Mouse (Mus musculus): ENCODE data around the gene Ifit1bl2. TPM values are rescaled to one million over a fixed set of nuclear protein-coding genes. Genes with fewer than 3 reads are reported as not detected.
"Not testable (repeated sequence)": the region's sequence is repeated elsewhere in the genome, so short reads cannot be mapped to it uniquely, and the experiment has no call there.

Ifit1bl2 gene
- polyA plus RNA-seq, 1 experiment = 0.42 TPM

DNA sequence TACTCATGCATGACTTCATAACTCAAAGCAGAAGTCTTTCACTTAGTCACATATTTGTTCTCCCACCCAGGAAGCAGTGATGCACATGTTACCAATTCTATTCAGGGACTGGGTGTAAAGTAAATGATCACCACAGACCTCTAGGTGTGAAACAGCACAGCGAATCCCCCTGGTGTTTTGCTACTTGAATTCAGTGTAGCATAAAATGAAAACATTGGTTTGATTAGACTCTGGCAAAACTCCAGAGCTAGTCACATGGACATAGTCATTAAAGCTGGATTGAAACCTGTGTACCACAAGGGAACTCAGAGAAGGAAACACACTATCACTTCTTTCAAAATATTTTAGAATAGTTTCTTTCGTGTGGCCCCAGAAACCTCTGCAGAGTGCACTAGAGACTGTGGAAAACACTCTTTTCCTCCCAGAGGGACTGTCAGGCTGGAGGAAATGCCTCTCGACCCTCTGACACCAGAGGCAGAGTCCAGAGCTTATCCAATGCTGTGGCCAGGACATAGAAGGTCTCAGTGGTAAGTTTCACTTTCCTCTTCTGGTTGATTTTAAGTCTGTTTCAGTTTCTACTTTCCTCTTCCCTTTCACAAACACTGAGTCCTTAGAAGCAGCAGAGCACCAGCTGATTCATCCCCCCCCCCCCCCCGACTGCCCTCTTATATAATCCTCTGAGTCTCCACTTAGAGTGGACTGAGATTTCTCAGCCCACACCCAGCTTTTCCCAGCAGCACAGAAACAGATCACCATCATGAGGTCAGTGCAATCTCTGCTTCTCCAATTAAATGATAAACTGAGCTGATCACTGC, 33.1 kb downstream of the Ifit1bl2 start, which contains the start of gene Ifit3b:
Ifit3b (plus strand) TSS at position 734 of the 815 bp plus-strand sequence.
- 5% methylated on average over 4 of the region's 4 CpGs for WGBS
- peak within 1 kb of the TSS; percentile 99 for H3K27ac ChIP-seq (ENCODE audit: insufficient read depth, low read depth, low read length)
- peak; percentile 82 for DNase-seq
- H3K36me3 ChIP-seq (ENCODE audit: control insufficient read depth, insufficient read depth, low read length); H3K4me1 ChIP-seq (ENCODE audit: control insufficient read depth, insufficient read depth, low read length); H3K27me3 ChIP-seq (replicated peaks; ENCODE audit: control insufficient read depth, insufficient read depth, low read length): not testable (repeated sequence)
- H3K4me3 ChIP-seq (ENCODE audit: insufficient read depth, low read depth, low read length) = peak within 1 kb of the TSS; percentile 31; the same call in 1 of the 2 replicates

DNA sequence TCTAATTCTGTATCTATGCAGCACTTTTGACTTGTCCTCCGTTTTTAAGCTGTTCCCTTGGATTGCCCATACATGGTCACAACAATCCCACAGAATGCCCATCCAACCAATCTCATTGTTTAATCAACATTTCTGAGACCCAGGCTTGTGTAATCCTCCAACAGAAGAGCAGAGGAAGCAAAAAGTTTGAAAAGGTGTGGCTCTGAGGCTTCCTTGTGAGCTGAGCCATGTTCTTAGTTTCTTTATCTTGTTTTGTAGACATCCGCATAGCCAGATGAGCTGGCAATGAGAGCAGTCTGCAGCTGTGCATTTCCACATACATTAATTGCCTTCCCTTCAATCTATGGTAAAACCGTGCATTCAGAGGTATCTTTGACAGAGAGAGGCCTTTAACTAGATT, 35.1 kb downstream of the Ifit1bl2 start:
- H3K4me1 ChIP-seq (ENCODE audit: control insufficient read depth, insufficient read depth, low read length) = peaks cover 3% of the 10 kb centered on the region; the same call in 1 of the 2 replicates
- no peaks in the 10 kb centered on the region; the same call in 1 of the 2 replicates for H3K27me3 ChIP-seq (replicated peaks; ENCODE audit: control insufficient read depth, insufficient read depth, low read length)
- TF ChIP-seq CTCF (conservative IDR thresholded peaks at IDR 0.05; ENCODE audit: insufficient read depth, insufficient read length, low read depth, low read length) (no peak), POLR2A (IDR thresholded peaks at IDR 0.05; ENCODE audit: low read depth, low read length) (no peak)
- no peak overlapping the region for H3K4me3 ChIP-seq (ENCODE audit: insufficient read depth, low read depth, low read length)
- no peak for DNase-seq
- no peak overlapping the region for H3K27ac ChIP-seq (ENCODE audit: insufficient read depth, low read depth, low read length)
- WGBS = 99% methylated on average over 3 of the region's 3 CpGs
- no peaks in the 10 kb centered on the region for H3K36me3 ChIP-seq (ENCODE audit: control insufficient read depth, insufficient read depth, low read length)

DNA sequence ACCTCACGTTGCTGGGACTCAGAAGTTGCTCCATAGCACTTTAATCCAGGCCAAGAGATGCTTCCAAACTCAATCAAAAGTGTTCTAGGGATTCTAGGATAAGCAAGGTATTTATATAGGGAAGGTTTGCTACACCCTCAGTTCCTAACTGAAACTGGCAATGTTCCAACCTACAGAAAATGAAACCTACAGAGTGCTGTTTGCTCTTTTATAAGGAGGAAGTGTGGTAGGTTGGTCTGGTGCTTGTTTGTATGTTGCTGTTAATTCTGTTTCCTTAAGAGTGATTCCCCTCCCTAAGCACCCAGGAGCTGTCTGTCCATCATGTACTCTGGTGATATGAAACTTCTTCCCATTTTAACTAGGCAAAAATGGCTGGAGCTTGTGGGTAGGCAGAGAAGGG, 38.7 kb downstream of the Ifit1bl2 start, which contains the start of gene Ifit1bl1:
Ifit1bl1 (minus strand) TSS at position 69 of the 400 bp plus-strand sequence.
- DNase-seq; H3K27me3 ChIP-seq (replicated peaks; ENCODE audit: control insufficient read depth, insufficient read depth, low read length); H3K4me3 ChIP-seq (ENCODE audit: insufficient read depth, low read depth, low read length); H3K27ac ChIP-seq (ENCODE audit: insufficient read depth, low read depth, low read length); H3K36me3 ChIP-seq (ENCODE audit: control insufficient read depth, insufficient read depth, low read length); H3K4me1 ChIP-seq (ENCODE audit: control insufficient read depth, insufficient read depth, low read length): not testable (repeated sequence)
- 74% methylated on average over 1 of the region's 1 CpGs for WGBS

DNA sequence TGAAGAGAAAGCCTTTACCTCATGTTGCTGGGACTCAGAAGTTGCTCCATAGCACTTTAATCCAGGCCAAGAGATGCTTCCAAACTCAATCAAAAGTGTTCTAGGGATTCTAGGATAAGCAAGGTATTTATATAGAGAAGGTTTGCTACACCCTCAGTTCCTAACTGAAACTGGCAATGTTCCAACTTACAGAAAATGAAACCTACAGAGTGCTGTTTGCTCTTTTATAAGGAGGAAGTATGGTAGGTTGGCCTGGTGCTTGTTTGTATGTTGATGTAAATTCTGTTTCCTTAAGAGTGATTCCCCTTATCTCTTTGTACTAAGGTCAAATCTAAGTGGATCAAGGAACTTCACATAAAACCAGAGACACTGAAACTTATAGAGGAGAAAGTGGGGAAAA, 41.3 kb downstream of the Ifit1bl2 start:
- H3K27ac ChIP-seq (ENCODE audit: insufficient read depth, low read depth, low read length); H3K4me3 ChIP-seq (ENCODE audit: insufficient read depth, low read depth, low read length); H3K27me3 ChIP-seq (replicated peaks; ENCODE audit: control insufficient read depth, insufficient read depth, low read length); H3K4me1 ChIP-seq (ENCODE audit: control insufficient read depth, insufficient read depth, low read length); H3K36me3 ChIP-seq (ENCODE audit: control insufficient read depth, insufficient read depth, low read length): not testable (repeated sequence)
- peak; percentile 34 for DNase-seq

DNA sequence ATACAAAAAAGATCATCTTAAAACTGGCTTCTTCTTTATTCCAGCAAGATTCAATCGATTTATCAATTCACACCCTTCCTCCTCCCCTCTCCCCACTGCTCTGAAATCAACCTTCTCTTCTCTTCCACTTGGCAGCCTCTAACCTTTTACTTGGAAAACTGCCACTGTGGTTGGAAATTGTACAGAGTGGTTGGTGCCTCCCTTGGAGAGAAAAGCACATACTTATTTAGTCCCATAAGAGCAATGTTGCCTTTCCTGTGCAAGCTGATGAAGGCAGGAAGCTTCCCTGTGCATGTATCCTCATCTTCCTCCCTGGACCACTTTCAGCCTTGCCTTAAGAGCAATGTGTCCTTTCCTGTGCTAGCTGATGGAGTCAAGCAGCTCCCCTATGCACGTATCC, 42.2 kb downstream of the Ifit1bl2 start:
- Histone ChIP-seq H3K4me1 (ENCODE audit: control insufficient read depth, insufficient read depth, low read length) (peaks cover 4% of the 10 kb centered on the region; the same call in 1 of the 2 replicates), H3K4me3 (ENCODE audit: insufficient read depth, low read depth, low read length) (no peak overlapping the region), H3K36me3 (ENCODE audit: control insufficient read depth, insufficient read depth, low read length) (no peaks in the 10 kb centered on the region), H3K27me3 (replicated peaks; ENCODE audit: control insufficient read depth, insufficient read depth, low read length) (no peaks in the 10 kb centered on the region), H3K27ac (ENCODE audit: insufficient read depth, low read depth, low read length) (no peak overlapping the region)
- WGBS = 65% methylated on average over 2 of the region's 2 CpGs
- TF ChIP-seq CTCF (conservative IDR thresholded peaks at IDR 0.05; ENCODE audit: insufficient read depth, insufficient read length, low read depth, low read length) (no peak), POLR2A (IDR thresholded peaks at IDR 0.05; ENCODE audit: low read depth, low read length) (no peak)
- DNase-seq = peak; percentile 86

DNA sequence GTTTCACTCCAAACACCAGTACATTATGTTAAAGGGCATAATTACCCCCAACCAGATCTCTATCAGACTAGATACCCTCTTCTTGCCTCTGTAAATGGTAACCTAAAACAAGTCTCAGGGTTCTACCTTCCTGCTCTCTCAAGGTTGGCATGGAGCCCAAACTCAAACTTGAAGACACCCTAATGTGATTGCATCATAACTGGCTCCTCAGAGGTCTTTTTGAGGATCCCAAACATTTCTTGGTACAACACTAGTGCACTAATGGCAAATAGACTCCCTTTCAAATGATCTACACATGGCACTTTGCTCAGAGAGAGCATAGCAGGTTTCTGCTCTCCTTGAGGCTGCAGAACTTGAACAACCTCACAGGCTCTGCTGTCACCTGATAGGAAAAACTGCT, 43.7 kb downstream of the Ifit1bl2 start:
- no peak for DNase-seq
- Histone ChIP-seq H3K27ac (ENCODE audit: insufficient read depth, low read depth, low read length) (no peak overlapping the region), H3K27me3 (replicated peaks; ENCODE audit: control insufficient read depth, insufficient read depth, low read length) (no peaks in the 10 kb centered on the region), H3K36me3 (ENCODE audit: control insufficient read depth, insufficient read depth, low read length) (no peaks in the 10 kb centered on the region), H3K4me1 (ENCODE audit: control insufficient read depth, insufficient read depth, low read length) (peaks cover 4% of the 10 kb centered on the region; the same call in 1 of the 2 replicates), H3K4me3 (ENCODE audit: insufficient read depth, low read depth, low read length) (no peak overlapping the region)
- TF ChIP-seq POLR2A (IDR thresholded peaks at IDR 0.05; ENCODE audit: low read depth, low read length) (no peak), CTCF (conservative IDR thresholded peaks at IDR 0.05; ENCODE audit: insufficient read depth, insufficient read length, low read depth, low read length) (no peak)

DNA sequence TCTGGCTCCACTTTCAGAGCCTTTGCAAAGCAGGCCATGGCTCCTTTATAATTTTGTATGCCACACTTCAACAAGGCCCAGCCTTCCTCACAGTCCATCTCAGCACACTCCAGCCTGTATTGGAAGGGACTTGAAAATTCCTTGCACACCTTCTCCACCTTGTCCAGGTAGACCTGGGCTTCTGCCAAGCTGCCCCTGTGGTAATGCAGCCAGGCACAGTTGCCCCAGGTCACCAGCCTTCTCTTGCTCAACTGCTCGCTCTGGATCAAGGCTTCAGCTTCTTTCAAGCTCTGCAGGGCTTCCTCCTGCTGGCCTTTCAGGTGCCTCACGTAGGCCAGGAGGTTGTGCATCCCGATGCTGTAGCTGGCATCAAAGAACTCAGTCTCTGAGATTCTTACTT, 46.0 kb downstream of the Ifit1bl2 start:
- 77% methylated on average over 3 of the region's 3 CpGs for WGBS

DNA sequence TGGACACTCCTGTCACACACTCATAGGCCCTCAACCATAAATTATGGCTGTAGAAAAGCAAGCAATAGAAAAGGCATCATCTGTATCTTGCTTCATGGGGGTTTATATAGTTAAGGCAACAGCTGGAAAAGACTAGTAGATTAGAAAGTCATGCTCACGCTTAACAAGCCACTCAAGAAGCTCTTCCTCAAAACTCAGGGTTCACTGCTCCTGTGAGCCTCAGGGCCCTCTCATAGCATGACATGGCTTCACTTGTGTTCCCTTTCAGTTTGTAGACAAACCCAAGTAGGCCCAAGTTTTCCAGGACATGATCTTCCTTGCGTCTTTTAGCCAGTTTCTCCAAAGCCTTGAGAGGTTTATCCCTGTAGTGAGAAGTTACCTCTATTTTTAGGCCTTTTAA, 47.1 kb downstream of the Ifit1bl2 start:
- no peaks in the 10 kb centered on the region for H3K36me3 ChIP-seq (ENCODE audit: control insufficient read depth, insufficient read depth, low read length)
- no peak for TF ChIP-seq POLR2A (IDR thresholded peaks at IDR 0.05; ENCODE audit: low read depth, low read length)
- TF ChIP-seq CTCF (conservative IDR thresholded peaks at IDR 0.05; ENCODE audit: insufficient read depth, insufficient read length, low read depth, low read length) = no peak
- WGBS = 92% methylated on average over 2 of the region's 2 CpGs
- no peak overlapping the region for H3K4me3 ChIP-seq (ENCODE audit: insufficient read depth, low read depth, low read length)
- DNase-seq = no peak
- H3K4me1 ChIP-seq (ENCODE audit: control insufficient read depth, insufficient read depth, low read length) = peaks cover 2% of the 10 kb centered on the region; the same call in 1 of the 2 replicates
- no peaks in the 10 kb centered on the region for H3K27me3 ChIP-seq (replicated peaks; ENCODE audit: control insufficient read depth, insufficient read depth, low read length)
- no peak overlapping the region for H3K27ac ChIP-seq (ENCODE audit: insufficient read depth, low read depth, low read length)

More for the DNA sequence above, 46.0 kb downstream of the Ifit1bl2 start:
- not testable (repeated sequence) for DNase-seq; H3K27me3 ChIP-seq (replicated peaks; ENCODE audit: control insufficient read depth, insufficient read depth, low read length); H3K27ac ChIP-seq (ENCODE audit: insufficient read depth, low read depth, low read length); H3K4me3 ChIP-seq (ENCODE audit: insufficient read depth, low read depth, low read length); H3K4me1 ChIP-seq (ENCODE audit: control insufficient read depth, insufficient read depth, low read length); H3K36me3 ChIP-seq (ENCODE audit: control insufficient read depth, insufficient read depth, low read length)
